Mouse (Mus musculus) heart, postnatal 0 days (tissue): Measurements from ENCODE around the gene Slc39a11. TPM values are rescaled to one million over a fixed set of nuclear protein-coding genes. Genes with fewer than 3 reads are reported as not detected.

Source experiments
- ATAC-seq: fragments of 200-750 bp; cut with Nextera tagmentation; 2 replicates; pipeline ENCODE4 v1.8.0; 2017; ENCODE audit warnings: low read depth, moderate number of reproducible peaks, moderate library complexity; ENCODE audit not compliant: insufficient read depth
- DNase-seq: peaks from one replicate; pipeline ENCODE4 v3.0.0-alpha.2; 2016; ENCODE audit warnings: low spot score
- H3K27ac ChIP-seq: fragments of 300-500 bp; sonication (generic); 2 replicates; pipeline ENCODE4 v1.5.1; 2014; ENCODE audit warnings: low read depth, mild to moderate bottlenecking
- H3K27me3 ChIP-seq: fragments of 300-500 bp; sonication (generic); 2 replicates; pipeline ENCODE4 v1.6.1; 2014; ENCODE audit warnings: low read length, mixed read lengths; ENCODE audit not compliant: control insufficient read depth, insufficient read depth
- H3K36me3 ChIP-seq: fragments of 300-500 bp; sonication (generic); replicated peaks from 2 replicates; pipeline ENCODE4 v1.6.1; 2014; ENCODE audit warnings: low read length, mixed read lengths; ENCODE audit not compliant: control insufficient read depth, insufficient read depth
- H3K4me1 ChIP-seq: fragments of 300-500 bp; sonication (generic); 2 replicates; pipeline ENCODE4 v1.6.1; 2014; ENCODE audit warnings: antibody characterized with exemption; ENCODE audit not compliant: control insufficient read depth, insufficient read depth
- H3K4me2 ChIP-seq: fragments of 300-500 bp; sonication (generic); 2 replicates; pipeline ENCODE4 v1.6.1; 2014; ENCODE audit warnings: low read depth, mild to moderate bottlenecking, low read length, moderate library complexity
- H3K4me3 ChIP-seq: fragments of 300-500 bp; sonication (generic); 2 replicates; pipeline ENCODE4 v1.5.1; 2014; ENCODE audit warnings: low read depth, low read length
- H3K9ac ChIP-seq: fragments of 300-500 bp; sonication (generic); replicated peaks from 2 replicates; pipeline ENCODE4 v1.6.1; 2014; ENCODE audit warnings: low read depth, low read length, mixed read lengths
- H3K9me3 ChIP-seq: fragments of 300-500 bp; sonication (generic); replicated peaks from 2 replicates; pipeline ENCODE4 v1.6.1; 2016; ENCODE audit warnings: low read length; ENCODE audit not compliant: control insufficient read depth
- CTCF ChIP-seq: IDR thresholded peaks from 2 replicates; pipeline ENCODE4 v1.5.1; 2016; ENCODE audit warnings: antibody characterized with exemption, control low read depth, low read depth
- EP300 ChIP-seq: IDR thresholded peaks from 2 replicates; pipeline ENCODE4 v1.6.1; 2016; ENCODE audit warnings: antibody characterized with exemption, low read depth
- WGBS: fragments of 180-500 bp; shearing (Covaris S2); extraction: QIAGEN DNeasy Blood & Tissue Kit; methylation state at CpG from one replicate; pipeline ENCODE4 v1.1.7; 2014; 5-methylcytosine and 5-hydroxymethylcytosine counted together
- polyA plus RNA-seq: library from polyadenylated mRNA; unstranded; fragments of >200 nt; fragmentation: Nextera tagmentation; extraction: Ambion mirVana; gene quantifications from 2 replicates; pipeline ENCODE4 v1.2.1, GENCODE M21; 2015
- total RNA-seq: library from RNA; depleted of rRNA; stranded (reverse); fragments of >200 nt; gene quantifications from 2 replicates; pipeline ENCODE4 v1.2.3, GENCODE M21; 2014; ENCODE audit warnings: low replicate concordance

The Slc39a11 gene
- total and polyA plus RNA-seq, 2 experiments from 2014 or later = 8.6 to 16.3 TPM

DNA sequence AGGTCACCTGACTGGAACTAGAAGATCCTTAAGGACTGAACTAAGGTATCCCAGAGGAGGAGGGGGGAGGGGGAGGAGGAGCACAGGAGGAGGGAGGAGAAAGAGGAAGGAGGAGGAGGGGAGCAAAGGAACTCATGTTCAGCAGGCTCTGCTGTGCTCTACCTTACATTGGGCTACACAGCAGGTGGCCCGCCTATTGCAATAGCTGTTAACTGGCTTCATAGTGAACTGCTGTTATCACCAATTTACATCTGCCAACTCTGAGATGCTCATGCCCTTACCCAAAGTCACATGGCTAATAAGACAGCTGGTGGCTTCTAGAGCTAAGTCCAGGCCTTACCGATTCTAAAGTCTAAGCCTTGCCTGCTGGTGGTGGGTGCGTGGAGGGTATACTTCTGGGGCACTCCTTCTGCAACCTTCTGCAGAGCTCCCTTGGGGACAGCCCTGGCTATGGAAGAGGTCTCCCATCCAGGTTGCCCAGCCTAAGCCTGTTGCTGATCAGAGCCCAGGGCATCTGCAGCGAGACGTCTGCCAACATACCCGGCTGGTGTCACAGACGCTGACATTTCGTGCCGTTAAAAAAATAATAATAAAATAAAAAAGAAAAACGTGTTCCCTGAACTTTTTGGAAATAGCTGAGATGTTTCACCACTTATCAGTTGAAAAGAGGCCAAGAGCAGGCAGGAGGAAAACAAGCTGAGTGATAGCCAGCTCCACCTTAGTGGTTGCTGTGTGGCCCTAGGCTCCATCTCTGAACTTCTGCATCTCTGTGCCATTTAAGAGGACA lies 289.6 kb downstream of the Slc39a11 start:
- H3K4me2 ChIP-seq = no peak overlapping the region
- no peak overlapping the region for H3K4me3 ChIP-seq
- no peak overlapping the region for H3K9ac ChIP-seq
- no peaks in the 10 kb centered on the region for H3K36me3 ChIP-seq
- H3K4me1 ChIP-seq = no peaks in the 10 kb centered on the region
- no peak for DNase-seq
- H3K9me3 ChIP-seq = 0 out of 2 replicates have a peak, but pooled peaks cover 4% of the 10 kb centered on the region
- WGBS = 85% methylated on average over 10 of the region's 10 CpGs
- no peak for ATAC-seq
- TF ChIP-seq EP300 (no peak), CTCF (no peak)
- no peak overlapping the region for H3K27ac ChIP-seq
- H3K27me3 ChIP-seq = no peaks in the 10 kb centered on the region

DNA sequence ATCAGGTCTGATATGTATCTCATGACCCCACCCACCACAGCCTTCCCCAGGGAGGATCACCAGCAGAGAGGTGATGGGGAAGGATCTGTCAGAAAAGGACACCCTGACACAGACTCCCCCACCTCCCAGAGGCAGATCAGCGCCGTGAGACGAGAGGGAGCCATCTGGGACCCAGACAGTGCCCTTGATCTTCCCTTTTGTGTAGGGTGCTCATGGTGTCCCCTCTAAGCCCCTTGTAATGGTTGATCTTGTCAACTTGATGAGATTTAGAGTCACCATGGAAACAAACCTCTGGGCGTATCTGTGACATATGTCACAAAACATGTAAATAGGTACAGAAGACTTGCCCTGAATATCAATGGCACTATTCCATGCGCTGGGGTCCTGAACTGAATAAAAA lies 293.9 kb downstream of the Slc39a11 start:
- ATAC-seq = no peak
- Histone ChIP-seq H3K36me3 (no peaks in the 10 kb centered on the region), H3K4me3 (no peak overlapping the region), H3K4me2 (no peak overlapping the region), H3K27me3 (no peaks in the 10 kb centered on the region), H3K27ac (no peak overlapping the region), H3K4me1 (no peaks in the 10 kb centered on the region), H3K9ac (no peak overlapping the region), H3K9me3 (0 out of 2 replicates have a peak, but pooled peaks cover 4% of the 10 kb centered on the region)
- 71% methylated on average over 5 of the region's 5 CpGs for WGBS
- no peak for DNase-seq
- TF ChIP-seq CTCF (no peak), EP300 (no peak)

DNA sequence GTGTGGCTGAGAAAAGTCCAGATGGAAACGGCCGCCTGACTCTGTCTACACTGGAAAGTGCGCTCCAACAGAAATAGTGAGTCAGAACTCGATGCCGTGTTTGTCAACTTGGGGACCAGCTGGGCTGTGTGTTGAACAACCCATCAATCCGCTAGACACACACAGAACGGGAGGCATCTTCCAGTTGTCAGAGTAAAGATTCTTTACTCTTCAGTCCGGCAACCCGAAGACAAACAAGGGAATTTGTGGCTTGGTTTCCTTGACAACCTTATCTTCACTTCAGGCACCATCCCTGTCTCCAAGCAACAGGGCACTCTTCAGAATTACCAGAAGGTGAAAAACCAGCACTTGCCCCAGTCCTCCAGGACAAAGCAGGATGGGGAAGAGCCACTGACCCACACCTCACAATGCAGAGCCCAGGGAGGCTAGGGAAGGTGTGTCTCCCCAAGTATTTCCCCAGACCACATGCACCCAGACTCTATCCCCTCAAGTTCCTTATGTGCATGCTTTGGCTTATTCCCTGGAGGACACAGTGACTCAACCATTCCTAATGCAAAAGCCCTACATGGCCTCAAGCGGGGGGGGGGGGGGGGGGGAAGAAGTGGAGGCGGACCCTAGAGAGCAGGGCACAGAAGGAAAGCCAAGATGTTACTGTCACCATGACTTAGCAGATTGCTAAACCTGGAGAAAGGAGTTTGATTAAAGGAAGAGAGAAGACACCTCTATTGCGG lies 297.6 kb downstream of the Slc39a11 start:
- H3K4me2 ChIP-seq = no peak overlapping the region
- no peak for TF ChIP-seq CTCF
- no peak for TF ChIP-seq EP300
- H3K27me3 ChIP-seq = no peaks in the 10 kb centered on the region
- DNase-seq (no peak), ATAC-seq (no peak)
- no peaks in the 10 kb centered on the region for H3K4me1 ChIP-seq
- no peak overlapping the region for H3K9ac ChIP-seq
- H3K27ac ChIP-seq = no peak overlapping the region
- no peak overlapping the region for H3K4me3 ChIP-seq
- peaks cover 9% of the 10 kb centered on the region for H3K9me3 ChIP-seq
- 46% methylated on average over 12 of the region's 12 CpGs for WGBS
- H3K36me3 ChIP-seq = no peaks in the 10 kb centered on the region

DNA sequence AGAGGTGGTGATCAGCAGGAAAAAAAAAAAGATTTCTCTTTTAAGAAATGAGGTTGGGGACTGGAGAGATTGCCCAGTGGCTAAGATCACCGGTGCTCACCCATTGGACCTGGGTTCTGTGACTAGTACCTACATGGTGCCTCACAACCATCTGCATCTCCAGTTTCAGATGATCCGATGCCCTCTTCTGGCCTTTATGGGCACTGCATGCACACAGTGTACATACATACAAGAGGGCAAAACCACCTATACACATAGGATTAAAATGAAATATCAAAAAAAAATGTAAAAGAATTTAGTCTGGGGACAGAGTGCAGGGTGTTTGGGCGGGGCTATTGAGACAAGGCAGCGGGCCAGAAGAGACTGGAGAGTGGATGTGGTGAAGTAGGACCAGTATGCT lies 299.3 kb downstream of the Slc39a11 start:
- H3K4me1 ChIP-seq = no peaks in the 10 kb centered on the region
- TF ChIP-seq CTCF = no peak
- DNase-seq = no peak
- H3K9me3 ChIP-seq = peaks cover 9% of the 10 kb centered on the region
- no peak overlapping the region for H3K9ac ChIP-seq
- no peak overlapping the region for H3K4me2 ChIP-seq
- no peak overlapping the region for H3K27ac ChIP-seq
- H3K27me3 ChIP-seq = no peaks in the 10 kb centered on the region
- H3K36me3 ChIP-seq = no peaks in the 10 kb centered on the region
- H3K4me3 ChIP-seq = no peak overlapping the region
- WGBS = 92% methylated on average over 4 of the region's 4 CpGs
- ATAC-seq = no peak

DNA sequence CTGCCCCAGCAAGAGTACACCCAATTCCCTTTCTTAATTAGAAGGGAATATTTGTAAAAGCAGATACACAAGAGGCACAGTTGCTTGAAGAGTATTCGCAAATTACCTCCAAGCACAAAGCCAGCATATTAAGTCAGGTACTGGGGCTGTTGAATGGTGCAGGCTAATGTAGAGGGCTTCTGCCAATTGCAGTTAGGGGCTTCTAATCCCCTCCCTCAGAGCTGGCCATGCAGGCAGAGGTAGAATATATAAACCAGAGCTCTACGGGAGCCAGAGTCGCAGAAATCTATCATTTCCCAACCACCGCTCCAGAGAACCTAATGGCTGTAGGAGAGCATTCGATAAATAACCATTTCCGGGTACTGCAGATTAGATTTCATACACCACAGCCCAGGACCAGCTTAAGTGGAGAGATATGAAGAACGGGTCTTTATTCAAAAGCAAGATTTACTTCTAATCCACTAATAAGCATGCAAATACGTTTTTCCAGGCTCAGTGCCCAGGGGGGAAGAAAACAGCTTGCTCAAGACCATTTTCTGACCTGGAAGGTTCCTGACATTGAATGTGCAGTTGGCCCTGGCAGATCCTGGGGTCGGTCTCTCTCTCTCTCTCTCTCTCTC lies 302.9 kb downstream of the Slc39a11 start:
- no peak overlapping the region for H3K4me3 ChIP-seq
- H3K4me1 ChIP-seq = no peaks in the 10 kb centered on the region
- no peak overlapping the region for H3K9ac ChIP-seq
- DNase-seq (no peak), ATAC-seq (no peak)
- H3K27ac ChIP-seq = no peak overlapping the region
- WGBS = 66% methylated on average over 9 of the region's 9 CpGs
- peaks cover 9% of the 10 kb centered on the region for H3K9me3 ChIP-seq
- TF ChIP-seq CTCF (no peak), EP300 (no peak)
- no peaks in the 10 kb centered on the region for H3K27me3 ChIP-seq
- no peak overlapping the region for H3K4me2 ChIP-seq
- H3K36me3 ChIP-seq = no peaks in the 10 kb centered on the region
